Mouse (Mus musculus) Patski (cell line): ENCODE measurements at regions not wholly inside any gene's neighbourhood (a gene's known extent, or its start where the extent isn't known, plus 50 kb on each side); places are given as distances from the start of the nearest gene placed in this dataset.
"Not testable (repeated sequence)": the region's sequence is repeated elsewhere in the genome, so short reads cannot be mapped to it uniquely, and the experiment has no call there.

ENCODE experiments used
- ATAC-seq: fragments of 100-300 bp; one replicate; pipeline ENCODE4 v1.8.0; 2021
- CTCF ChIA-PET: fragments of 350-600 bp; sonication (Branson Sonifier 250); formaldehyde crosslinking; loops from one replicate; lab custom pipeline; 2022; ENCODE audit warnings: inconsistent platforms; lab: Charles Lee
- POLR2A ChIA-PET: fragments of 350-600 bp; sonication (Branson Sonifier 250); formaldehyde crosslinking; loops from one replicate; lab custom pipeline; 2022; ENCODE audit warnings: antibody characterized with exemption, inconsistent platforms; lab: Charles Lee
- DNase-seq: peaks from one replicate; pipeline ENCODE4 v3.0.0-alpha.2; 2011; ENCODE audit warnings: low read depth, low spot score
- H3K27me3 ChIP-seq: fragments of 371-371 bp; one replicate; pipeline ENCODE4 v1.5.1; 2021
- CTCF ChIP-seq: fragments of 100-300 bp; IDR thresholded peaks from one replicate; pipeline ENCODE4 v1.5.1; 2021
- in situ Hi-C: fragments of 300-500 bp; cut with MboI; formaldehyde crosslinking; loops from 3 replicates; pipeline ENCODE4 v1.11.1; 2018; ENCODE audit warnings: low pct_unique_long_range_greater_than_20kb, mixed read lengths

DNA sequence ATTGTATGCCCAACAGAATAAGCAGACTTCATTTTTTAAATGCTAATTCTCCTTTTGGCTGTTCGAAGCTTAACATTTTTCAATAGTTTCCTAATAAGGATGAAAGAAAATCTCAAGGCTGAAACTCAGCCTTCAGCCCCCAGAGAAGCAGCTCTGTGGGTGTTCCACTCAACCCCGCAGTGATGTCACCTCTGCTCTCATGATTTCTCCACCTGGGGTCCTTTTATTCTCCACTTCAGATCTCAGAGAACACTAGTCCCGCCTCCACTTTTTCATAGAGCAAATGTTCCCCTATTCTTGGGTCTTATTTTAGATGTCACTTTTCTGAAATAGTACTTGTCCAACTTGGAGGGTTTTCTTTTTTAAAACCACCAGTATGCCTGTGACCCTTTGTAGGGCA is 567.3 kb downstream of the Cntn3 start:
- ChIA-PET POLR2A (no interaction called here), CTCF (no interaction called here)
- DNase-seq (no peak), ATAC-seq (no peak)
- TF ChIP-seq CTCF, result no peak
- H3K27me3 ChIP-seq, result no peaks in the 10 kb centered on the region
- in situ Hi-C loops, result no loop called here

DNA sequence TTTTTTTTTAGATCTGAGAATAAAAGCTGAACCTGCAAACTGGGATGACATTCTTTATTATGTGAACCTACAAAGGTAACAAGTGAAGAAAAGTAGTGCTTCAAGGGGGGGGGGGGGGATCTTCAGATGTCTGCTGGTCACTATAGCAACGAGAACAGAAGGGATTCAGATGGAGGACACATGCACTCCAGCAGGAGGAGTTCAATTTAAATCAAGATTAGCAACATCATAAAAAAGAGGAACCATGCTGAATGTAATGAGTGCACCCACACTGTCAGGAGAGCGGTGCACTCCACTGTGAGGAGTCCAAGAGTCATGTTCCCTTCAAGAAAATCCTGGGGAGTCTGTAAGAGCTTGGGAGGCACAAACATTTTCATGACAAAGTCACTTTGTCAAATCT is 574.7 kb downstream of the Cntn3 start:
- POLR2A ChIA-PET, result interaction anchor here (0.7 kb wide), 1 partner anchor 843 kb away, joined by 3 read pairs; no protein-coding TSS in a partner anchor
- H3K27me3 ChIP-seq, result no peaks in the 10 kb centered on the region
- CTCF ChIA-PET, result no interaction called here
- ATAC-seq (no peak), DNase-seq (no peak)
- in situ Hi-C loops, result no loop called here
- no peak for TF ChIP-seq CTCF

GRCm38 (mm10) chr6:101997629-101998028 is 575.3 kb downstream of the Cntn3 start:
- no peak for DNase-seq
- ChIA-PET CTCF (no interaction called here), POLR2A (interaction anchor here (0.7 kb wide), 1 partner anchor 844 kb away, joined by 3 read pairs; no protein-coding TSS in a partner anchor)
- ATAC-seq, result no peak
- H3K27me3 ChIP-seq, result no peaks in the 10 kb centered on the region
- TF ChIP-seq CTCF, result no peak
- in situ Hi-C loops, result no loop called here

DNA sequence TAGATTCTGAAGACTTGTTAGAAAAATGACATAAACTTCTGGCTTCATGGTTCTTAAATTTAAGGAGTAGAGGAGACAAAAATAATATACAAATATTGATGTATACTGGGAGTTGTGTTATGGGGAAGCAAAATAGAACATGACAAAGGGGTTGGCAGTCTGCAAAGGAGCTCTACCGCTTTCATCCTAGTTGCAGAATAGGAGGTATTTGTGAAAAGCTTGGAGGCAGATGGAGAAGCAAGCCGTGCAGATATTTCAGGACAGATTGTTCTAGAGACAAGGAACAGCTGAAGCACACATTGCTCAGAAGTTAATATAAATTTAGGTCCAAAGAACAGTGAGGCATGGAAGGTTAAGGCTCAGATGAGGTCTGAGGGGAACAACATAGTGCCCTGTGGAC is 580.1 kb downstream of the Cntn3 start:
- POLR2A ChIA-PET, result no interaction called here
- ATAC-seq, result no peak
- in situ Hi-C loops, result no loop called here
- H3K27me3 ChIP-seq, result no peaks in the 10 kb centered on the region
- CTCF ChIA-PET, result interaction anchor here (1.9 kb wide), 1 partner anchor 11 kb away, joined by 6 read pairs; no protein-coding TSS in a partner anchor
- TF ChIP-seq CTCF, result no peak
- no peak for DNase-seq

- no peak for ATAC-seq
- ChIA-PET POLR2A (interaction anchor here (0.6 kb wide), 1 partner anchor 14 kb away, joined by 12 read pairs; no protein-coding TSS in a partner anchor), CTCF (interaction anchor here (1.1 to 2.2 kb wide), 3 partner anchors 10 to 93 kb away, joined by 3 to 6 read pairs (median 4); no protein-coding TSS in a partner anchor)
- in situ Hi-C loops, result no loop called here
- no peak for DNase-seq
- no peak for TF ChIP-seq CTCF
- no peaks in the 10 kb centered on the region for H3K27me3 ChIP-seq
Measured at GRCm38 (mm10) chr6:101981656-101982055, 591.2 kb downstream of the Cntn3 start.

DNA sequence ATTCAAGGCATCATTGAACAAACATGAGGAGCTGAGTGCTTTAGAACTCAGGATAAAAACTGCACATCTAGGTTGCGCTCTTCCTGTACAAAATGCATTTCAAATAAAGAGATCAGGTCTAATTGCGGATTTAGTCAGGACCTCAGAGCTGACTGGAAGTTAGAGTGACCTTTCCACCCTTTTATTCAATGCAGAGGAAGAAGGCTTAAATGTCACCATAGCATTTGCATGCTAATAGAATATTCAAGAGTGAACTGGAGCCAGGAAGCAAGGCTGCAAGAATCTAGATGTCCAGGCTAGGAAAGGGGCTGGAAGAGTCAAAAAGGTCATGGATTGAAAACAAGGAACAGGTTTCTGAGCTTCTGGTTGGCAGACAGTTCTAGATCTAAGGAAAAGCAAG is 593.7 kb downstream of the Cntn3 start:
- H3K27me3 ChIP-seq, result no peaks in the 10 kb centered on the region
- ChIA-PET POLR2A (no interaction called here), CTCF (no interaction called here)
- ATAC-seq (no peak), DNase-seq (no peak)
- in situ Hi-C loops, result no loop called here
- no peak for TF ChIP-seq CTCF

GRCm38 (mm10) chr6:101964941-101965340 is 587.2 kb upstream of the Pdzrn3 start:
- ATAC-seq (no peak), DNase-seq (no peak)
- in situ Hi-C loops, result no loop called here
- no peak for TF ChIP-seq CTCF
- no peaks in the 10 kb centered on the region for H3K27me3 ChIP-seq
- ChIA-PET POLR2A (interaction anchor here (0.6 kb wide), 1 partner anchor 1475 kb away, joined by 3 read pairs; no protein-coding TSS in a partner anchor), CTCF (no interaction called here)

DNA sequence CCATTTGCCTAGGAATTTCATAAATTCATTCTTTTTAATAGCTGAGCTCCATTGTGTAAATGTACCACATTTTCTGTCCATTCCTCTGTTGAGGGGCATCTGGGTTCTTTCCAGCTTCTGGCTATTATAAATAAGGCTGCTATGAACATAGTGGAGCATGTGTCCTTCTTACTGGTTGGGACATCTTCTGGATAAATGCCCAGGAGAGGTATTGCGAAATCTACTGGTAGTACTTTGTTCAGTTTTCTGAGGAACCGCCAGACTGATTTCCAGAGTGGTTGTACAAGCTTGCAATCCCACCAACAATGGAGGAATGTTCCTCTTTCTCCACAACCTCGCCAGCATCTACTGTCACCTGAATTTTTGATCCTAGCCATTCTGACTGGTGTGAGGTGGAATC is 583.8 kb upstream of the Pdzrn3 start:
- POLR2A ChIA-PET, in situ Hi-C loops, H3K27me3 ChIP-seq, ATAC-seq, CTCF ChIA-PET, DNase-seq: not testable (repeated sequence)

DNA sequence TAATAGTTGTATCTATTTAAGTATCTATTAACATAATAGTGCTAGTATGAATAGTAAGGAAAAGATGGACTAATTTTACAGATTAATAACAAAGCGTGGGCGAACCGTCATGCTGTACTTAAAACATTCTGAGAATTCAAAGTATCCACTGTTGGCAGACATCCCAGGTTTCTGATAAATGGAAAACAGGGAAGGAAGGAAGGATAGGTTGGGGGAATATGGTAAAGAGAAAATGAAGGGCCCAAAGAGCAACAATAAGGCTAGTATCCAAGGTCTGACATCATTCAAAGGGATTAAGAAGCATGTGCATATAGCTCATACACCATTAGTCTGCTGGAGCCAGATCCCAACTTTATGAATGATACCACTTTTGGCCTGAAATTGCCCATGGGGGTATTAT is 572.0 kb upstream of the Pdzrn3 start:
- DNase-seq, result peak; percentile 7
- ChIA-PET POLR2A (no interaction called here), CTCF (no interaction called here)
- no peak for ATAC-seq
- no peaks in the 10 kb centered on the region for H3K27me3 ChIP-seq
- in situ Hi-C loops, result no loop called here
- TF ChIP-seq CTCF, result no peak

DNA sequence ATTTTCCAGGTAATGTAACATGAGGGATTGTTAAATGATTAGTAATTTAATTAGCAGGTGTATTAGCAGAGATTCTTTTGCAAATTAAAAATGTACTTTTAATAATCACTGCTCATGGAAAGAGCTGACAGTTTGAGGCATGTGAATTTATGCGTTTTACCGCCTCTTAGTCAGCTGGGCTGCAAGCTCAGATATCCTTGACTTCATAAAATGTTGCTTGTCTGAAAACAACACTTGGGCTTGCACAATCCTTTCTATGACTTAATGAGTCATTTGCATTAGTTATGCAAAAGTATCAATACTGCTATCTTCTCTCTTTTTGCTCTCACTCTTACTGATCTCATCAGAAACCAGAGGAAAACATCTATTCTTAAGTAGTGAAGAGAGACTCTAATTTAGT is 571.3 kb upstream of the Pdzrn3 start:
- DNase-seq (no peak), ATAC-seq (no peak)
- in situ Hi-C loops, result no loop called here
- no peak for TF ChIP-seq CTCF
- ChIA-PET CTCF (interaction anchor here (1.5 kb wide), 1 partner anchor 571 kb away, joined by 3 read pairs; no protein-coding TSS in a partner anchor), POLR2A (no interaction called here)
- H3K27me3 ChIP-seq, result no peaks in the 10 kb centered on the region

- POLR2A ChIA-PET, result no interaction called here
- ATAC-seq, result no peak
- TF ChIP-seq CTCF, result no peak
- CTCF ChIA-PET, result interaction anchor here (1.7 kb wide), 1 partner anchor 10 kb away, joined by 4 read pairs; no protein-coding TSS in a partner anchor
- no peak for DNase-seq
- no peaks in the 10 kb centered on the region for H3K27me3 ChIP-seq
- in situ Hi-C loops, result no loop called here
Measured at GRCm38 (mm10) chr6:101940266-101940866, 562.7 kb upstream of the Pdzrn3 start.
